Mouse (Mus musculus) limb, embryonic 14.5 days (tissue): ENCODE measurements around the gene Papln. TPM values are rescaled to one million over a fixed set of nuclear protein-coding genes. Genes with fewer than 3 reads are reported as not detected.

Experiments used
- ATAC-seq: fragments of 200-750 bp; cut with Nextera tagmentation; 2 replicates; pipeline ENCODE4 v1.8.0; 2017; ENCODE audit warnings: low read depth, moderate number of reproducible peaks, moderate TSS enrichment; ENCODE audit not compliant: low FRiP score
- DNase-seq: peaks from one replicate; pipeline ENCODE4 v3.0.0-alpha.2; 2015; ENCODE audit warnings: low spot score
- H3K27ac ChIP-seq: fragments of 300-500 bp; sonication (generic); replicated peaks from 2 replicates; pipeline ENCODE4 v1.5.1; 2014; ENCODE audit warnings: low read depth, mild to moderate bottlenecking, low read length, moderate library complexity, mixed read lengths
- H3K27me3 ChIP-seq: fragments of 300-500 bp; sonication (generic); 2 replicates; pipeline ENCODE4 v1.6.1; 2014; ENCODE audit warnings: low read length, mixed read lengths; ENCODE audit not compliant: control insufficient read depth, insufficient read depth
- H3K36me3 ChIP-seq: fragments of 300-500 bp; sonication (generic); 2 replicates; pipeline ENCODE4 v1.6.1; 2014; ENCODE audit warnings: mild to moderate bottlenecking, low read length, moderate library complexity, mixed read lengths; ENCODE audit not compliant: control insufficient read depth, insufficient read depth
- H3K4me1 ChIP-seq: fragments of 300-500 bp; sonication (generic); 2 replicates; pipeline ENCODE4 v1.6.1; 2014; ENCODE audit warnings: antibody characterized with exemption, low read length, mixed read lengths; ENCODE audit not compliant: control insufficient read depth, insufficient read depth
- H3K4me2 ChIP-seq: fragments of 300-500 bp; sonication (generic); replicated peaks from 2 replicates; pipeline ENCODE4 v1.6.1; 2014; ENCODE audit warnings: low read depth, mild to moderate bottlenecking, low read length, moderate library complexity; ENCODE audit not compliant: severe bottlenecking
- H3K4me3 ChIP-seq: fragments of 300-500 bp; sonication (generic); replicated peaks from 2 replicates; pipeline ENCODE4 v1.5.1; 2014; ENCODE audit warnings: low read length
- H3K9ac ChIP-seq: fragments of 300-500 bp; sonication (generic); 2 replicates; pipeline ENCODE4 v1.6.1; 2014; ENCODE audit warnings: mild to moderate bottlenecking, low read depth, low read length, moderate library complexity; ENCODE audit not compliant: severe bottlenecking
- H3K9me3 ChIP-seq: fragments of 300-500 bp; sonication (generic); 2 replicates; pipeline ENCODE4 v1.6.1; 2016; ENCODE audit warnings: low read length; ENCODE audit not compliant: control insufficient read depth
- POLR2A ChIP-seq: fragments of 200-500 bp; IDR thresholded peaks from 2 replicates; pipeline ENCODE4 v1.8.0; 2012; ENCODE audit warnings: inconsistent platforms, mild to moderate bottlenecking, moderate library complexity, borderline replicate concordance; ENCODE audit not compliant: insufficient read depth, insufficient read length; ENCODE audit errors: extremely low read depth
- WGBS: fragments of 180-500 bp; shearing (Covaris S2); extraction: QIAGEN DNeasy Blood & Tissue Kit; methylation state at CpG from one replicate; pipeline ENCODE4 v1.1.7; 2014; 5-methylcytosine and 5-hydroxymethylcytosine counted together
- polyA plus RNA-seq, 2 experiments: library from polyadenylated mRNA; depleted of rRNA in 1 of 2; stranded (reverse) in 1 of 2; unstranded in 1 of 2; fragments of >200 nt; fragmentation: Nextera tagmentation in 1 of 2; extraction: Ambion mirVana in 1 of 2; gene quantifications; 2 replicates each; pipeline versions ENCODE4 v1.2.1 to v1.2.3; 2012 to 2014

Papln gene
- polyA plus RNA-seq (2012; rRNA removed): 5.2 and 5.9 TPM in 2 replicates
- polyA plus RNA-seq (2014; fragmentation: Nextera tagmentation; extraction: Ambion mirVana): 2.0 and 2.6 TPM in 2 replicates

DNA sequence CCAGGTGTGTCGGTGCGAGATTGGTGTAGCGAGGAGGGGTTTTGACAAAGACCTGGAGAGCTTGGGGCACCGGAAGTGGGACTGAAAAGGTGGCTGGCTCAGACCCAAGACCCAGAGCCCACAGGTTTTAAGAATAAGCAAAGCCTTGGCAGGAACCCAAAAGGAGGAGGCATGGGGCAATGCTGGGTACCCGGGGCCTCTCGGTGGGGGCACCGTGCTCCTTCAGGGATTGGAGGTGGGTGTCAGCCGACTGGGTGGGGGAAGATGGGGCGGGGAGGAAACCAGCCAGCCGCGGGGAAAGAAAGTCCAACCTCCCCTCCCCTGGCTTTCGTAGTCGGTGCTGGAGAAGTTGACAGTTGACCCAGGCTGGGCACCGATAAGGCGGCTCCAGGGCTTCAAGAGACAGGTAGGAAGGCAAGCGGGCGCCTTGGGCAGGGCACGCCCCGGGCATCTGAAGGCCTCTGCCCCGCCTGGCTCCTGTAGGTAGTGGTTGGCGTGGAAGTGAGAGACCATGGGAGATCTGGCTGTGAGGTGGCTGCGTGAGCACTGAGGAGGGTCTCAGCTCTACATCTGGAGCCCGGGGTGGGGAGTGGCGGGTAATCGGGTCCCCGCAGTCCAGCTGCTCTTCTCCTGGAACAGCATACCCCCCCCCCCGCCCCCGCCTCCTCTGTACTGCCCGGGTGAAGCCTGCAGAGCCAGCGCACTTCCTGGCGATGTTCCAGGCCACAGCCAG lies at the start of gene Papln:
Gene Papln, plus strand, starts transcription at position 324 of the 733 bp plus-strand sequence.
- 0 out of 2 replicates have a peak within 1 kb of the TSS, but pooled peaks have one; percentile 19 for H3K27ac ChIP-seq
- 9% methylated on average over 28 of the region's 31 CpGs for WGBS
- ATAC-seq: no peak; the same call in 1 of the 2 replicates

DNA sequence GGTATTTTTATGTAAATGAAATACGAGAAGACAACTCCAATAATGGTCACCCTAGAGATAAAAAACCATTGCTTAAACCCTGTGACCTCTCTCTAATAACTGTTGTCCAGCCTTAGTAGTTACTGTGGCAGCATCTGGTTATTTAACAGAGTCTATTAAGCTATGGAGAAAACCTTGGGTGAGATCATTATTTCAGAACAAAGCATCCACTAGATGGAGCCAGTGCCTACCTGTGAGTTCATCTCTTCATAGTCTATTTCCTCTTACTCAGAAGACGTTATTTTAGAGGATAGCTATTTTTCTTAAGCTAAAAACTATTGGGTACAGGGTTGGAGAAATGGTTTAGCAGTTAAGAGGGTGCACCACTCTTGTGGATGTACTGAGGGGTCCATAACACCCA lies 49.7 kb upstream of the Papln start:
- no peak overlapping the region for H3K27ac ChIP-seq
- DNase-seq: peak; percentile 94
- WGBS: 44% methylated on average over 2 of the region's 2 CpGs

More for the DNA sequence above, at the start of gene Papln:
- Histone ChIP-seq H3K4me3 (peak within 1 kb of the TSS; percentile 34), H3K9me3 (no peaks in the 10 kb centered on the region), H3K36me3 (no peaks in the 10 kb centered on the region), H3K4me2 (peak within 1 kb of the TSS; percentile 77), H3K27me3 (no peaks in the 10 kb centered on the region), H3K4me1 (peaks cover 27% of the 10 kb centered on the region), H3K9ac (peak within 1 kb of the TSS; percentile 45)
- no peak for TF ChIP-seq POLR2A
- peak; percentile 14 for DNase-seq

DNA sequence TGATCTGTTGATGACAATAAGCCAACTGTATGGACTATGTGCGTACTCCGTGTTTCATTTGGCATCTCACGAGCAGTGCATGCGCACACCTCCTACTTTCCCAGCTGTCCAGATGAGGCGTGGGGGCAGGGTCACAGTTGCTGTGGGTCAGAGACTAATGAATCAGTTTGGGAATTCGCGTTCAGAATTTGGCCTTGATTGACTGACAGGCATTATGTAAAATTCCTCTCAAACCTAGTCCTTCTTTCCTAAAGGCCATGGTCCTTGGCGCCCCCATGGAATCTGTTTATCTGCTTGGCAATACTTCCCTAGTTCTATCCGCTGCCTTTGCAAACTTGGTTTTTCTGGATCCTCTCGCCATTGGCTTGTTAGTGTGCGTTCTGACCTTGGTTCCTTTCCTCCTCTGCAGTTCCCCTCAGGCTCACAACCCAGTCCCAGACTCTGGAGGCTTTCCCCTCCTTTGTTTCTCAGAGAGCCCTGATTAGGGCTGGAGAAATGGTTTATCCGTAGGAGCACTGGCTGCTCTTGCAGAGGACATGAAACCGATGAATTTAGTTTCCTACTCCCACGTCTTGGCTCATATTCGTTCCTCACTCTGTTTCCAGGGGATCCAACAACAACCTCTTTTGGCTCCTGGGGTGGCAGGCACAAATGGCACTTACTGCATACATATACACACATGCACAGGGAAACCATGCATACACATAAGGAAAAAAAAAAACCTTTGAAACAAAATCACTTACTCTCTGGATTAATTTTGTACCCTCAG lies 46.8 kb upstream of the Papln start:
- Histone ChIP-seq H3K4me1 (no peaks in the 10 kb centered on the region), H3K4me3 (no peak overlapping the region), H3K4me2 (no peak overlapping the region), H3K36me3 (peaks cover 67% of the 10 kb centered on the region), H3K9ac (no peak overlapping the region), H3K27ac (no peak overlapping the region), H3K27me3 (no peaks in the 10 kb centered on the region), H3K9me3 (no peaks in the 10 kb centered on the region)
- WGBS: 87% methylated on average over 15 of the region's 15 CpGs
- ATAC-seq (no peak), DNase-seq (no peak)
- TF ChIP-seq POLR2A: no peak

More for the DNA sequence above, 49.7 kb upstream of the Papln start:
- Histone ChIP-seq H3K9me3 (no peaks in the 10 kb centered on the region), H3K9ac (no peak overlapping the region), H3K36me3 (peaks cover 53% of the 10 kb centered on the region), H3K4me3 (no peak overlapping the region), H3K27me3 (no peaks in the 10 kb centered on the region), H3K4me1 (no peaks in the 10 kb centered on the region), H3K4me2 (no peak overlapping the region)
- ATAC-seq: no peak
- TF ChIP-seq POLR2A: no peak

DNA sequence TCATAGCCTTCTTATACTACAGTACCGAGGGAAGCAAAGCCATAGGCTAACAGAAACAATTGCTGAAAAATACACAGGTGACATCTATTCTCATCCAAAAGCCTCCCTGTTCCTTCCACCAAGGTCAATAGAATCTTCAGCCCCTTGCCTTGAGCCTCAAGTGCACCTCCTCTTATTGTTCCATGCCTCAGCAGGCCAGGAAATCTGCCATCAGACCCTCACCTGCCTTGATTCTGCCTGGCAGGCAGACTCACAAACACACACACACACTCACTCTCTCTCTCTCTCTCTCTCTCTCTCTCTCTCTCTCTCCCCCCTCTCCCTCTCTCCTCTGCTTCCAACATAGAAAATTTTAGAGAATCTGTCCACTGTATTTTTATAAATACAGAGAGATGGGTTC lies 44.0 kb upstream of the Papln start:
- no peaks in the 10 kb centered on the region for H3K9me3 ChIP-seq
- H3K9ac ChIP-seq: no peak overlapping the region
- no peak overlapping the region for H3K4me3 ChIP-seq
- DNase-seq (no peak), ATAC-seq (no peak)
- no peak overlapping the region for H3K27ac ChIP-seq
- peaks cover 69% of the 10 kb centered on the region for H3K36me3 ChIP-seq
- 95% methylated on average over 1 of the region's 1 CpGs for WGBS
- no peak overlapping the region for H3K4me2 ChIP-seq
- H3K4me1 ChIP-seq: no peaks in the 10 kb centered on the region
- TF ChIP-seq POLR2A: no peak
- H3K27me3 ChIP-seq: no peaks in the 10 kb centered on the region

DNA sequence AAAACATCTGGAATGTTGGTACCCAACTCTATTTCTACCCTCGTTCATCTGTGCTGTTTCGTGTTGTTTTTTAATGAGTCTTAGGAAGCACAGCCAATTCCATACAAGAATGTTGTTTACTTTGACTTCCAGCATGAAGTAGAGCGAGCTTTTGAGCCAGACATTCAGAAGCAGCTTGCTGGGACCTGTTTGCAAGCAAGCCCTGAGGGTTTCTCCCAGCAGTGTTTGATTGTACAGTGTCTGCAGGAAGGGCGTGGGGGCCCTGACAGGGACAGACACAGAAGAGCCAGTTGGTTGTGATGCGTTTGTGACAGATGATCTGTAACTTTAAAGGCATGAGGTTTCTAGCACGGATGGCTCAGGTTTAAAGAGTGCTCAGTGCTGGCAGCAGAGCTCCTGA lies 42.2 kb upstream of the Papln start:
- H3K27ac ChIP-seq: peak overlapping the region; percentile 70
- peaks cover 70% of the 10 kb centered on the region for H3K36me3 ChIP-seq
- no peak overlapping the region for H3K4me3 ChIP-seq
- no peak for TF ChIP-seq POLR2A
- H3K4me1 ChIP-seq: no peaks in the 10 kb centered on the region
- 44% methylated on average over 6 of the region's 6 CpGs for WGBS
- ATAC-seq (0 out of 2 replicates have a peak, but pooled peaks have one; percentile 12), DNase-seq (peak; percentile 52)
- no peak overlapping the region for H3K4me2 ChIP-seq
- H3K27me3 ChIP-seq: no peaks in the 10 kb centered on the region
- H3K9me3 ChIP-seq: no peaks in the 10 kb centered on the region
- H3K9ac ChIP-seq: no peak overlapping the region; the same call in 1 of the 2 replicates
